Mouse (Mus musculus) olfactory bulb, adult 2 months (tissue): Measurements from ENCODE around the gene Hspa5.

Experiments used
- CTCF ChIP-seq: fragments of 200-500 bp; IDR thresholded peaks from 2 replicates; pipeline ENCODE4 v1.5.1; 2012; ENCODE audit warnings: low read depth, mild to moderate bottlenecking, low read length, moderate library complexity; ENCODE audit not compliant: insufficient read depth
- POLR2A ChIP-seq: fragments of 200-500 bp; IDR thresholded peaks from 2 replicates; pipeline ENCODE4 v1.6.1; 2012; ENCODE audit warnings: mild to moderate bottlenecking, low read depth, low read length, moderate library complexity; ENCODE audit not compliant: insufficient read depth

DNA sequence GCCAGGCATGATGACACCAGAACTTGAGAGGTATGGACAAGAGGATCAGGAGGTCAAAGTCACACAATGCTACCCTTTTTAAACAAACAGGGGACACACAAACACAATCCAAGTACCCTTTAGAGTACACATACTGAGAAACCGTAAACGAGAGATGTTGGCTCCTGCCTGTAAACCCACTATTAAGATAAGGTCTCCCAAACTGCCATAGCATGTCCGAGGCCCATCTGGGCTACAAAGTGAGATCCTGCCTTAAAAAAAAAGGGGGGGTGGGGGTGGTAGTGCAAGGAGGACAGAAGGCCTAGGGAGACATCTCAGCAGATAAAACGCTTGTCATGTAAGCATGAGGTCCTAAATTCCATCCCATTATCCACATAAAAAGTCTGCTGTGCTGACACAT lies 23.3 kb upstream of the Hspa5 start:
- TF ChIP-seq CTCF = no peak
- TF ChIP-seq POLR2A = no peak
